In the genomic region with DNA sequence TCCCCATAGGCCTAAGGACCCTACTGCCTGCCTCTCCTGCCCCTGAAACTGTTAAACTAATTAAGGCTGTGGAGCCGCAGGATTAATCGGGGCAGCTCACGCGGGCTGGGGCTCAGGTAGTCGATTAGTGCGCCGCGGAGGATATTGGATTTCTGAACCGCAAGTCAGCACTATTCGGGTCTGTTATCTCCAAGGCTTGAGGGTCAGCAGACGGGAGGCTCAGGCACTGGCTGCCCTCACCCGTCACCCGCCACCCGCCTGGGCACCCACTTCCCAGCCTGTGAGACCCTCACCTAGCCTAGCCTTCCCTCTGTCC, we compare ENCODE assay signal across 10 mouse cellular contexts. TPM values are rescaled to one million over a fixed set of nuclear protein-coding genes. Genes with fewer than 3 reads are reported as not detected.
DNase-seq lines count a peak whose midpoint lies in the region; ATAC-seq and TF ChIP-seq lines count a peak whose summit lies in the region.
"Had no signal": no experiment of that assay in that cellular context is flagged by ENCODE, and none has a peak within 500 bp of the region (broad histone marks: within the 10 kb centered on the region; RNA-seq: fewer than 3 reads in every experiment).

No protein-coding gene starts in this region.

- H3K4me3 ChIP-seq in left cerebral cortex, adult 2 months, result no peak overlapping the region
- no peak overlapping the region for H3K4me3 ChIP-seq in embryonic facial prominence, embryonic 14.5 days (ENCODE audit: low read depth, low read length)
- H3K4me3 ChIP-seq in hindbrain, postnatal 0 days (ENCODE audit: low read length), result no peak overlapping the region
- no peak overlapping the region for H3K4me3 ChIP-seq in neural tube, embryonic 13.5 days

- WGBS in embryonic facial prominence, embryonic 14.5 days, result 37% methylated on average over 9 of the region's 14 CpGs
- 36% methylated on average over 14 of the region's 14 CpGs for WGBS in hindbrain, postnatal 0 days
- 68% methylated on average over 14 of the region's 14 CpGs for WGBS in neural tube, embryonic 13.5 days

- peak overlapping the region; percentile 44 for H3K4me2 ChIP-seq in embryonic facial prominence, embryonic 14.5 days (ENCODE audit: low read depth, low read length)
- H3K4me2 ChIP-seq in hindbrain, postnatal 0 days (ENCODE audit: low read depth, low read length), result no peak overlapping the region
- H3K4me2 ChIP-seq in neural tube, embryonic 13.5 days, result no peak overlapping the region

- no peaks in the 10 kb centered on the region for H3K9me3 ChIP-seq in embryonic facial prominence, embryonic 14.5 days (ENCODE audit: control insufficient read depth, low read length)
- H3K9me3 ChIP-seq in hindbrain, postnatal 0 days (ENCODE audit: low read length), result no peaks in the 10 kb centered on the region
- no peaks in the 10 kb centered on the region for H3K9me3 ChIP-seq in neural tube, embryonic 13.5 days

- DNase-seq in left cerebral cortex, adult 2 months (ENCODE audit: extremely low spot score in 1 of 2, low spot score in 2 of 2), result no peak
- no peak for DNase-seq in left cerebral cortex, adult 18-20 months (ENCODE audit: low spot score in 2 of 2)
- DNase-seq in embryonic facial prominence, embryonic 14.5 days (ENCODE audit: low spot score), result no peak
- no peak for DNase-seq in hindbrain, postnatal 0 days (ENCODE audit: low spot score)
- no peak for DNase-seq in adrenal gland, adult 2 months
- no peak for DNase-seq in frontal cortex, adult 2 months (ENCODE audit: extremely low spot score in 1 of 2, low spot score in 1 of 2)
- DNase-seq in testis, postnatal 14 days (ENCODE audit: low spot score), result no peak
- DNase-seq: kidney, postnatal 25 days; thymus, postnatal 25 days had no signal

- H3K27me3 ChIP-seq in embryonic facial prominence, embryonic 14.5 days (replicated peaks; ENCODE audit: control insufficient read depth, insufficient read depth, low read length), result no peaks in the 10 kb centered on the region
- H3K27me3 ChIP-seq in hindbrain, postnatal 0 days (ENCODE audit: insufficient read depth, low read length), result no peaks in the 10 kb centered on the region
- H3K27me3 ChIP-seq in neural tube, embryonic 13.5 days, result no peaks in the 10 kb centered on the region

- no peak for TF ChIP-seq CTCF in left cerebral cortex, adult 2 months (IDR thresholded peaks at IDR 0.05)
- no peak for TF ChIP-seq CTCF in hindbrain, postnatal 0 days (IDR thresholded peaks at IDR 0.05; ENCODE audit: low read depth)

- H3K27ac ChIP-seq in left cerebral cortex, adult 2 months, result peak overlapping the region; percentile 73
- peak overlapping the region; percentile 88 for H3K27ac ChIP-seq in embryonic facial prominence, embryonic 14.5 days (replicated peaks; ENCODE audit: low read depth, low read length)
- peak overlapping the region; percentile 43 for H3K27ac ChIP-seq in hindbrain, postnatal 0 days
- H3K27ac ChIP-seq in neural tube, embryonic 13.5 days (replicated peaks), result peak overlapping the region; percentile 64

- H3K36me3 ChIP-seq in embryonic facial prominence, embryonic 14.5 days (ENCODE audit: control insufficient read depth, insufficient read depth, low read length), result peaks cover 20% of the 10 kb centered on the region
- H3K36me3 ChIP-seq in hindbrain, postnatal 0 days (ENCODE audit: insufficient read depth, low read length), result no peaks in the 10 kb centered on the region
- peaks cover 14% of the 10 kb centered on the region for H3K36me3 ChIP-seq in neural tube, embryonic 13.5 days

- ATAC-seq in embryonic facial prominence, embryonic 14.5 days (ENCODE audit: low read depth), result no peak
- ATAC-seq in hindbrain, postnatal 0 days, result no peak
- ATAC-seq in neural tube, embryonic 13.5 days (ENCODE audit: low read depth), result no peak

- H3K9ac ChIP-seq in embryonic facial prominence, embryonic 14.5 days (ENCODE audit: low read depth, low read length), result peak overlapping the region; percentile 49
- H3K9ac ChIP-seq in hindbrain, postnatal 0 days (replicated peaks; ENCODE audit: low read length), result peak overlapping the region; percentile 25; the same call in 1 of the 2 replicates
- H3K9ac ChIP-seq in neural tube, embryonic 13.5 days, result peak overlapping the region; percentile 61

- peaks cover 92% of the 10 kb centered on the region for H3K4me1 ChIP-seq in embryonic facial prominence, embryonic 14.5 days (ENCODE audit: control insufficient read depth, insufficient read depth, low read length)
- peaks cover 72% of the 10 kb centered on the region for H3K4me1 ChIP-seq in hindbrain, postnatal 0 days (ENCODE audit: insufficient read depth, low read length)
- H3K4me1 ChIP-seq in neural tube, embryonic 13.5 days (replicated peaks), result peaks cover 96% of the 10 kb centered on the region

- intact Hi-C loops in left cerebral cortex, adult 2 months (cut with DNase I), result no loop called here

RNA-seq across cellular contexts. Expression of gene Ahdc1, which starts 40.4 kb away (rescaled TPM):
- total RNA-seq in left cerebral cortex, adult 2 months (2021), result 100 to 1,000 TPM; 108 to 132 TPM
- 100 to 1,000 TPM; 108 to 121 TPM for total RNA-seq in left cerebral cortex, adult 18-20 months (2021)
- polyA plus RNA-seq in embryonic facial prominence, embryonic 14.5 days (2014; fragmentation: Nextera tagmentation; extraction: Ambion mirVana), result 11.0 and 11.7 TPM in 2 replicates
- 88.2 and 106 TPM in 2 replicates for total RNA-seq in hindbrain, postnatal 0 days (2014; rRNA removed)
- 9.7 and 10.8 TPM in 2 replicates for polyA plus RNA-seq in hindbrain, postnatal 0 days (2015; fragmentation: Nextera tagmentation; extraction: Ambion mirVana)
- polyA plus RNA-seq in neural tube, embryonic 13.5 days (2015; fragmentation: Nextera tagmentation; extraction: Ambion mirVana), result 9.4 and 9.9 TPM in 2 replicates
- 10 to 100 TPM; 64.3 to 88.3 TPM for total RNA-seq in adrenal gland, adult 2 months (2021)
- polyA plus RNA-seq in adrenal gland, adult 2 months (2012; rRNA removed), result 78.1 and 88.7 TPM in 2 replicates
- 28.5 and 28.6 TPM in 2 replicates for polyA plus RNA-seq in frontal cortex, adult 2 months (2012; rRNA removed)
